Mouse (Mus musculus) myocyte (in vitro differentiated cells): ENCODE measurements around the gene Gm5148.

Source experiments
- CEBPB ChIP-seq: IDR thresholded peaks from 2 replicates; pipeline ENCODE4 v1.6.1; 2011; ENCODE audit warnings: mild to moderate bottlenecking, moderate library complexity; ENCODE audit not compliant: poor library complexity, insufficient read depth, severe bottlenecking
- E2F4 ChIP-seq: IDR thresholded peaks from one replicate; pipeline ENCODE4 v1.6.1; 2011; ENCODE audit warnings: mild to moderate bottlenecking, control low read depth, moderate library complexity; ENCODE audit not compliant: insufficient read depth
- POLR2A ChIP-seq: IDR thresholded peaks from one replicate; pipeline ENCODE4 v1.6.1; 2011; ENCODE audit warnings: low read depth, mild to moderate bottlenecking, control low read depth, moderate library complexity; ENCODE audit not compliant: insufficient read length
- POLR2AphosphoS2 ChIP-seq: IDR thresholded peaks from one replicate; pipeline ENCODE4 v1.6.1; 2011; ENCODE audit warnings: low read depth, control low read depth; ENCODE audit not compliant: insufficient read length
- TCF12 ChIP-seq: IDR thresholded peaks from one replicate; pipeline ENCODE4 v1.6.1; 2011; ENCODE audit warnings: mild to moderate bottlenecking, control low read depth; ENCODE audit not compliant: poor library complexity, insufficient read depth, severe bottlenecking

- TF ChIP-seq POLR2A (no peak), E2F4 (no peak), CEBPB (0 out of 2 replicates have a peak, but pooled peaks have one; percentile 8), POLR2AphosphoS2 (no peak), TCF12 (no peak)
These were observed 2.3 kb upstream of the Gm5148 start for GRCm38 (mm10) chr3:37726501-37727140.
